Mouse (Mus musculus) forelimb bud, embryonic 11.5 days (tissue): ENCODE measurements at regions not wholly inside any gene's neighbourhood (a gene's known extent, or its start where the extent isn't known, plus 50 kb on each side); places are given as distances from the start of the nearest gene placed in this dataset.
"Not testable (repeated sequence)": the region's sequence is repeated elsewhere in the genome, so short reads cannot be mapped to it uniquely, and the experiment has no call there.

ENCODE experiments used
- DNase-seq: peaks from one replicate; pipeline ENCODE4 v3.0.0-alpha.2; 2012; ENCODE audit warnings: low read depth, low spot score

GRCm38 (mm10) chr2:166516261-166516660, 197.4 kb downstream of the Prex1 start:
- DNase-seq, result no peak

- DNase-seq, result no peak
These were observed 199.0 kb downstream of the Prex1 start for GRCm38 (mm10) chr2:166514664-166515063.

- DNase-seq, result no peak
These were observed 201.1 kb downstream of the Prex1 start for GRCm38 (mm10) chr2:166512488-166512887.

- DNase-seq, result not testable (repeated sequence)
These were observed 202.2 kb downstream of the Prex1 start for GRCm38 (mm10) chr2:166511477-166511876.

- DNase-seq, result no peak
These were observed 202.9 kb downstream of the Prex1 start for GRCm38 (mm10) chr2:166510776-166511175.

- DNase-seq, result no peak
These were observed 204.0 kb downstream of the Prex1 start for GRCm38 (mm10) chr2:166509591-166509990.

- DNase-seq, result no peak
These were observed 204.8 kb downstream of the Prex1 start for GRCm38 (mm10) chr2:166508656-166509420.

- DNase-seq, result no peak
These were observed 208.3 kb downstream of the Prex1 start for GRCm38 (mm10) chr2:166505309-166505708.

- no peak for DNase-seq
These were observed 210.0 kb downstream of the Prex1 start for GRCm38 (mm10) chr2:166503666-166504065.

- no peak for DNase-seq
These were observed 220.7 kb downstream of the Prex1 start for GRCm38 (mm10) chr2:166492895-166493294.

GRCm38 (mm10) chr2:166492421-166492820, 221.2 kb downstream of the Prex1 start:
- no peak for DNase-seq

- DNase-seq, result no peak
These were observed 221.8 kb downstream of the Prex1 start for GRCm38 (mm10) chr2:166491861-166492260.

GRCm38 (mm10) chr2:166489041-166489872, 224.4 kb downstream of the Prex1 start:
- peak; percentile 60 for DNase-seq

- DNase-seq, result no peak
These were observed 225.9 kb downstream of the Prex1 start for GRCm38 (mm10) chr2:166487688-166488087.

- no peak for DNase-seq
These were observed 227.8 kb downstream of the Prex1 start for GRCm38 (mm10) chr2:166485788-166486187.

GRCm38 (mm10) chr2:166485361-166485760, 228.3 kb downstream of the Prex1 start:
- no peak for DNase-seq

GRCm38 (mm10) chr2:166483617-166484319, 229.9 kb downstream of the Prex1 start:
- no peak for DNase-seq

GRCm38 (mm10) chr2:166482720-166483616, 230.7 kb downstream of the Prex1 start:
- no peak for DNase-seq

GRCm38 (mm10) chr2:166481774-166482173, 231.9 kb downstream of the Prex1 start:
- DNase-seq, result no peak

GRCm38 (mm10) chr2:166481362-166481761, 232.3 kb downstream of the Prex1 start:
- no peak for DNase-seq

GRCm38 (mm10) chr2:166480883-166481282, 232.7 kb downstream of the Prex1 start:
- no peak for DNase-seq
